Comparison of ENCODE assay signal across 11 mouse cellular contexts in genomic region chr7:44602443-44602842, GRCm38 (mm10). TPM values are rescaled to one million over a fixed set of nuclear protein-coding genes. Genes with fewer than 3 reads are reported as not detected.
DNase-seq lines count a peak whose midpoint lies in the region; ATAC-seq and TF ChIP-seq lines count a peak whose summit lies in the region.
"Had no signal": no experiment of that assay in that cellular context is flagged by ENCODE, and none has a peak within 500 bp of the region (broad histone marks: within the 10 kb centered on the region; RNA-seq: fewer than 3 reads in every experiment).

No protein-coding gene starts in this region.

- H3K4me1 ChIP-seq in hindbrain, embryonic 10.5 days (replicated peaks) = peaks cover 53% of the 10 kb centered on the region
- H3K4me1 ChIP-seq in hindbrain, embryonic 14.5 days (replicated peaks; ENCODE audit: control insufficient read depth, insufficient read depth, low read length) = no peaks in the 10 kb centered on the region; the same call in 1 of the 2 replicates
- peaks cover 20% of the 10 kb centered on the region for H3K4me1 ChIP-seq in forebrain, embryonic 15.5 days

- no peak for ATAC-seq in hindbrain, embryonic 14.5 days (ENCODE audit: low FRiP score)
- 0 out of 2 replicates have a peak, but pooled peaks have one; percentile 20 for ATAC-seq in forebrain, embryonic 15.5 days (replicated peaks)

- peak overlapping the region; percentile 69; the same call in 1 of the 2 replicates for H3K27ac ChIP-seq in hindbrain, embryonic 10.5 days
- H3K27ac ChIP-seq in hindbrain, embryonic 14.5 days = no peak overlapping the region
- no peak overlapping the region for H3K27ac ChIP-seq in forebrain, embryonic 15.5 days (replicated peaks)
- peak overlapping the region; percentile 57; the same call in 1 of the 2 replicates for H3K27ac ChIP-seq in left cerebral cortex, adult 2 months

- DNase-seq in hindbrain, embryonic 10.5 days (ENCODE audit: low spot score) = peak; percentile 40
- no peak for DNase-seq in hindbrain, embryonic 14.5 days (ENCODE audit: low spot score)
- peak; percentile 70 to 85 for DNase-seq in left cerebral cortex, adult 2 months (ENCODE audit: extremely low spot score in 1 of 2, low spot score in 2 of 2)
- DNase-seq in right cerebral cortex, adult 2 months (ENCODE audit: low spot score in 2 of 2) = peak; percentile 82 to 85
- DNase-seq in ovary, adult 18-20 months (ENCODE audit: low spot score) = no peak
- no peak for DNase-seq in urinary bladder, postnatal 10 days (ENCODE audit: low spot score)
- no peak for DNase-seq in spleen, adult 18-20 months

- H3K9me3 ChIP-seq in hindbrain, embryonic 10.5 days = no peaks in the 10 kb centered on the region
- H3K9me3 ChIP-seq in hindbrain, embryonic 14.5 days (ENCODE audit: control insufficient read depth, low read length) = no peaks in the 10 kb centered on the region
- H3K9me3 ChIP-seq in forebrain, embryonic 15.5 days = no peaks in the 10 kb centered on the region

- no peak overlapping the region for H3K4me2 ChIP-seq in hindbrain, embryonic 14.5 days (replicated peaks)
- no peak overlapping the region for H3K4me2 ChIP-seq in forebrain, embryonic 15.5 days (replicated peaks)
- H3K4me2 ChIP-seq: liver, embryonic 11.5 days had no signal

- WGBS in hindbrain, embryonic 10.5 days = 8% methylated on average over 11 of the region's 11 CpGs
- 12% methylated on average over 11 of the region's 11 CpGs for WGBS in hindbrain, embryonic 14.5 days
- 9% methylated on average over 11 of the region's 11 CpGs for WGBS in forebrain, embryonic 15.5 days

- H3K9ac ChIP-seq in hindbrain, embryonic 14.5 days = no peak overlapping the region
- no peak overlapping the region for H3K9ac ChIP-seq in forebrain, embryonic 15.5 days (replicated peaks)

- intact Hi-C loops in left cerebral cortex, adult 2 months (cut with DNase I) = loop anchor here (1.0 kb wide), 1 partner anchor 34 kb away; no protein-coding TSS in a partner anchor

- no peak for TF ChIP-seq CTCF in left cerebral cortex, adult 2 months (IDR thresholded peaks at IDR 0.05)

- H3K27me3 ChIP-seq in hindbrain, embryonic 10.5 days (ENCODE audit: insufficient read depth, poor library complexity, severe bottlenecking) = peaks cover 75% of the 10 kb centered on the region
- peaks cover 56% of the 10 kb centered on the region for H3K27me3 ChIP-seq in hindbrain, embryonic 14.5 days (ENCODE audit: control insufficient read depth, insufficient read depth, low read length)
- H3K27me3 ChIP-seq in forebrain, embryonic 15.5 days = peaks cover 58% of the 10 kb centered on the region

- H3K4me3 ChIP-seq in hindbrain, embryonic 10.5 days = peak overlapping the region; percentile 14
- no peak overlapping the region for H3K4me3 ChIP-seq in hindbrain, embryonic 14.5 days (replicated peaks; ENCODE audit: low read length)
- no peak overlapping the region for H3K4me3 ChIP-seq in forebrain, embryonic 15.5 days
- H3K4me3 ChIP-seq in left cerebral cortex, adult 2 months = no peak overlapping the region
- H3K4me3 ChIP-seq: erythroblast, embryonic 14.5 days had no signal

- H3K36me3 ChIP-seq in hindbrain, embryonic 10.5 days = no peaks in the 10 kb centered on the region
- no peaks in the 10 kb centered on the region for H3K36me3 ChIP-seq in hindbrain, embryonic 14.5 days (replicated peaks; ENCODE audit: control insufficient read depth, insufficient read depth)
- H3K36me3 ChIP-seq in forebrain, embryonic 15.5 days = no peaks in the 10 kb centered on the region

RNA-seq across cellular contexts. Expression of gene Kcnc3, which starts 12.0 kb away (rescaled TPM):
- polyA plus RNA-seq in hindbrain, embryonic 10.5 days (2016; fragmentation: Nextera tagmentation; extraction: Ambion mirVana) = 1.3 and 1.5 TPM in 2 replicates
- polyA plus RNA-seq in hindbrain, embryonic 14.5 days (2014; fragmentation: Nextera tagmentation; extraction: Ambion mirVana) = 7.2 and 8.6 TPM in 2 replicates
- polyA plus RNA-seq in forebrain, embryonic 15.5 days (2015; fragmentation: Nextera tagmentation; extraction: Ambion mirVana) = 2.6 and 3.3 TPM in 2 replicates
- total RNA-seq in left cerebral cortex, adult 2 months (2021) = 100 to 1,000 TPM; 114 to 122 TPM
- total RNA-seq: hematopoietic stem cell, adult 5-6 weeks had no signal

RNA-seq across cellular contexts. Expression of gene Napsa, which starts 30.3 kb away (rescaled TPM):
- polyA plus RNA-seq in hindbrain, embryonic 10.5 days (2016; fragmentation: Nextera tagmentation; extraction: Ambion mirVana) = 0.38 and 0.86 TPM in 2 replicates
- polyA plus RNA-seq in hindbrain, embryonic 14.5 days (2014; fragmentation: Nextera tagmentation; extraction: Ambion mirVana) = 0.81 and 1.0 TPM in 2 replicates
- polyA plus RNA-seq in forebrain, embryonic 15.5 days (2015; fragmentation: Nextera tagmentation; extraction: Ambion mirVana) = 1.0 and 1.6 TPM in 2 replicates
- total RNA-seq in left cerebral cortex, adult 2 months (2021) = under 1 TPM in 1 of 2 experiments, not detected in 1; 0.29 TPM

RNA-seq across cellular contexts. Expression of gene Nr1h2, which starts 48.7 kb away (rescaled TPM):
- 83.2 and 94.9 TPM in 2 replicates for polyA plus RNA-seq in hindbrain, embryonic 10.5 days (2016; fragmentation: Nextera tagmentation; extraction: Ambion mirVana)
- polyA plus RNA-seq in hindbrain, embryonic 14.5 days (2014; fragmentation: Nextera tagmentation; extraction: Ambion mirVana) = 50.7 and 53.6 TPM in 2 replicates
- polyA plus RNA-seq in forebrain, embryonic 15.5 days (2015; fragmentation: Nextera tagmentation; extraction: Ambion mirVana) = 70.5 and 79.5 TPM in 2 replicates
- 10 to 100 TPM; 78.4 to 82.5 TPM for total RNA-seq in left cerebral cortex, adult 2 months (2021)

RNA-seq across cellular contexts. Expression of gene Pold1, which starts 53.8 kb away (rescaled TPM):
- polyA plus RNA-seq in hindbrain, embryonic 10.5 days (2016; fragmentation: Nextera tagmentation; extraction: Ambion mirVana) = 133 and 161 TPM in 2 replicates
- polyA plus RNA-seq in hindbrain, embryonic 14.5 days (2014; fragmentation: Nextera tagmentation; extraction: Ambion mirVana) = 14.0 and 17.9 TPM in 2 replicates
- polyA plus RNA-seq in forebrain, embryonic 15.5 days (2015; fragmentation: Nextera tagmentation; extraction: Ambion mirVana) = 46.9 and 54.1 TPM in 2 replicates
- total RNA-seq in left cerebral cortex, adult 2 months (2021) = 1 to 10 TPM; 8.8 to 9.4 TPM

Comparison
In these comparisons a context has a peak if more than half of its experiments do, and no peak if none do; other contexts are left out.
1. DNase-seq: peak in hindbrain, embryonic 10.5 days (single experiment), left cerebral cortex, adult 2 months (2 of 2) and right cerebral cortex, adult 2 months (2 of 2); none in hindbrain, embryonic 14.5 days (single experiment), ovary, adult 18-20 months (single experiment), urinary bladder, postnatal 10 days (single experiment) and spleen, adult 18-20 months (0 of 2).
2. H3K27ac ChIP-seq: peak in hindbrain, embryonic 10.5 days (single experiment) and left cerebral cortex, adult 2 months (single experiment); none in hindbrain, embryonic 14.5 days (single experiment) and forebrain, embryonic 15.5 days (single experiment).